Mouse (Mus musculus) Muller cell, postnatal 12 days (primary cell): ENCODE measurements around the gene Calm3.

Experiments
- DNase-seq: peaks from one replicate; pipeline ENCODE4 v3.0.0-alpha.2; 2015; ENCODE audit errors: inconsistent ontology term

The Calm3 gene

DNA sequence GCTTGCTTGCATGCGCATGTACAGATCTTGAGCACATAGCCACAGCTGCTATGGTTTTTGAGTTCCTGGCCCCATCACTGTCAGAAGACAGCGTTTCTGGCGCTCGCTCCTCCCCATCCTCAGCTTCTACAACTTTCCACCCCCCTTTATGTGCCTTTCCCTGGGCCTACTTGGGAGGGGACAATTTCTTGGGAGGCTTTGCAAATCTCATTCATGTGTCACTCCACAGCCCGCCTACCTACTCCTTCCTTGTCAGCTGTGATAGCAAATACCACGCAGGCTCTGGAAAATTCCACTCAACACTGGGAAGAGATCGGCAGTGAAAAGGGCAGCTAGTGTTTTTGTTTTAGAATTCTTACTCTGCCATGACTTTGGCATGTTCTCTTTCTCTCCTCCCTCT is 16.4 kb upstream of the Calm3 start:
- DNase-seq: no peak

DNA sequence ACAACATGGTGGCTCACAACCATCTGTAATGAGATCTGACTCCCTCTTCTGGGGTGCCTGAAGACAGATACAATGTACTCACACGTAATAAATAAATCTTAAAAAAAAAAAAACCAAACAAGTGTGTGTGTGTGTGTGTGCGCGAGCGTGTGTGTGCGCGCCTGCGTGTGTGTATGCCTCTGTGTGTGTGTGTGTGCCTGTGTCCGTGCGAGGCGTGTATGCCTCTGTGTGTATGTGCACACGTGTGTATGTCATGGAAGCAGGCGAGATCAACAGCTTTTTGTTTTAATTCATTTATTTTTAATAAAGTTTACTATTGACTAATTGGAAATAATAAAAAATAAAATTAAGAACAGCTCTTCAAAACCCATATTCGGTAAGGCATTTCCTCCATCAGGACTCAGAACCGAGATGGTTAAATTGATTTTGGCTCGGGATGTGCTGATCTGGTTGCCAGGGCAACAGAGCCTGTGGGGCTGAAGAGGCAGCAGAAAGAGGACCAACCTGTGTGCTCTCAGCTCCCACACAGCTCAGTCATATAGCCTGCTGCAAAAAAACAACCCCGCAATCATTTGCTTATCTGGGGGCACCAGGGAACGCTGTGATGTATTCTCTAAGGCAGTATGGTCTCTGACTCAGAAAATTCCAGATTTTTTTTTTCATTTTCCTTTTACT is 14.3 kb upstream of the Calm3 start:
- no peak for DNase-seq

- DNase-seq: no peak
These were observed 13.4 kb upstream of the Calm3 start for GRCm38 (mm10) chr7:16937312-16937711.

DNA sequence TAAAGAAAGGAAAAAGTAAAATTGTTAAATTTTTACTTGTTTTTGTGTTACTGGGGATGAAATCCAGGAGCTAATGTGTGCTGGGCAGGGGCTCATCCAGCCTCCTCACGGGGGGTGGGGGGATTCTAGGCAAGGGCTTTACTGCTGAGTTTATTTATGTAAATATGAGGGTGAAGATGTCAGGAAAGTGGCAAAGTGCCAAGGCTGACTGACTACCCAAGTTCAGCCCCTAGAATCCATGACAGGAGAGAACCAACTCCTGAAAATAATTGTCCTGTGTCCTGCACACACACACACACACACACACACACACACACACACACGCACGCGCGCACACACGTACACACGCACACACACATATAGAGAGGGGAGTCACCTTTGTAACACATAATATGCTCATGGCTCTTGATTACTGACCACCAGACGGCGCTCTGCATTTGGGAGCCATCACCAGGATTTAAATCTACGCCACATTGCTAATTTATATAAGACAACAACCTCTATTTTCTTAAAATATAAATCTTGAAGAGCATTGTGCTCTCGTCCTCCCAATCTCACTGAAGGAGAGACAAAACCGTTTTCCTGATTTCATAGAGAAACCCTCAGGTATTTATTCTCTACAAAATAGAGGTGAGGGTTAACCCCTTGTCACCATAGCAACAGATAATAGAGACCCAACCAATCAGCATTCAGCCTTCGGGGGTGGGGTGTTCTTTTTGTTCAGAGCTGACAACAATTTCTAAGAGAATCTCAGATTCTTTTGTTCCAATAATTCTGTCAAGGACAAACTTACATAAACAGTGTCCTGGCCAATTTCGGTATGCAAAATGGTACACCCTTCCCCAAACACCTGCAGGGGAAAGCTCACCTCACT is 9.0 kb upstream of the Calm3 start:
- no peak for DNase-seq

DNA sequence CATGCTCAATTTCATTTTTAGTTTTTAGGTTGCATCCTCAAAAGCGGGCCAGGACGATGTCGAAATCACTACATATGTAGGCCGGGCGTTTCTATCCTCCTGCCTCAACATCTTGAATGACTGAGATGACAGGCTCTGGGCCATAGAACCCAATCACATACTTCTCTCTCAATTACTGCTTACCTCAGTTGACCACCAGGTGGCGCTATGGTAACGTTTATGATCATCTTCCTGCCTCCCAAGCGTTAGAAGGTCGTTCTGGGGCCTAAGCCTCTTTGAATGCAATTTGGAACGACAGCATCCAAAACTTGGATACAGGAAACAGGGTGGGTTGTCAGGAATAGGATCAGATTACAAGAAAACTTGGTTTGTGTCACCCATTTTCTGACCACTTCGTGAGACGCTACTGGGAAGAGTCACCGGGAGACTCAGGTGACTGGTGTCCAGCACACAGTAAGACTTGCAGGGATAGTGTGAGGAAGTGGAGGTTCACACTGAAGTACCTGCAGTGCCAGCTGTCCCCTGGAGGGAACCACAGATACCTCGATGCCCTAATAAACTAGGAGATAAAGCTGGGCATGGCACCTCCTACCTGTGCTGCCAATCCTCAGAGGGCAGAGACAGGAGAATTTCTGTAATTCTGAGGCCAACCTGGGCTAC is 8.2 kb upstream of the Calm3 start:
- peak; percentile 68 for DNase-seq

DNA sequence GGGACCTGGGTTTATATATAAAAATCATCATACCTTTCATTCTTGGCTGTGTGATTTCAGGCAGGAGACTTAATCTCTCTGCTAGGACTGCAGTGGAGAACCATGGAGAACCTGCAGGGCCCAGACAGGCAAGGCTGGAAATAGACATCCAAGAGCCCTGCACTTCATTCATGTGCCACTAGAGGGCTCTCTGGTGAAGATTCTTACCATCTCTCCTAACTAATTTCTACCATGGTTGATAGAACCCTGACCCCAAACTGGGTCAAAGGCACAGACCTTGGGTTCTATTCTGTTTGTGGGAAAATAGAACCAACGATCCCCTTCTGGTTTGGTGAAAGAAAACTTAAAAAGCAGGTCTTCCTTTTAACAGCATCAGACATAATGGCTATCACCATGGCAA is 6.9 kb upstream of the Calm3 start:
- no peak for DNase-seq

DNA sequence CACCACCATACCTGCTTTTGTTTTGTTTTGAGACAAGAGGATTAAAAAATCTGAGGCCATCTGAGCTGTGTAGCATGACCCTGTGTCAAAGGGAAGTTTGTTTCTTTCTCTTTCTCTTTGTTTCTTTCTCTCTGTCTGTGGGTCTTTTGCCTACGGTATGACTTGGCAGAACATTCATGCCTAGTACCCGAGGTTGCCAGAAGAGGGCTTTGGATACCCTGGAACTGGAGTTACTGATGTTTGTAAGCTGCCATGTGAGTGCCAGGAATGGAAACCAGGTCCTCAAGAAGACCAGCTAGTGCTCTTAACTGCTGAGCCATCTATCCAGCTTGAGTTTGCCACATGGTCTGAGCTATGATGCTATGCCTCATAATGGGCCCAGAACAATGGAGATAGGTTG is 4.4 kb upstream of the Calm3 start:
- DNase-seq: no peak

DNA sequence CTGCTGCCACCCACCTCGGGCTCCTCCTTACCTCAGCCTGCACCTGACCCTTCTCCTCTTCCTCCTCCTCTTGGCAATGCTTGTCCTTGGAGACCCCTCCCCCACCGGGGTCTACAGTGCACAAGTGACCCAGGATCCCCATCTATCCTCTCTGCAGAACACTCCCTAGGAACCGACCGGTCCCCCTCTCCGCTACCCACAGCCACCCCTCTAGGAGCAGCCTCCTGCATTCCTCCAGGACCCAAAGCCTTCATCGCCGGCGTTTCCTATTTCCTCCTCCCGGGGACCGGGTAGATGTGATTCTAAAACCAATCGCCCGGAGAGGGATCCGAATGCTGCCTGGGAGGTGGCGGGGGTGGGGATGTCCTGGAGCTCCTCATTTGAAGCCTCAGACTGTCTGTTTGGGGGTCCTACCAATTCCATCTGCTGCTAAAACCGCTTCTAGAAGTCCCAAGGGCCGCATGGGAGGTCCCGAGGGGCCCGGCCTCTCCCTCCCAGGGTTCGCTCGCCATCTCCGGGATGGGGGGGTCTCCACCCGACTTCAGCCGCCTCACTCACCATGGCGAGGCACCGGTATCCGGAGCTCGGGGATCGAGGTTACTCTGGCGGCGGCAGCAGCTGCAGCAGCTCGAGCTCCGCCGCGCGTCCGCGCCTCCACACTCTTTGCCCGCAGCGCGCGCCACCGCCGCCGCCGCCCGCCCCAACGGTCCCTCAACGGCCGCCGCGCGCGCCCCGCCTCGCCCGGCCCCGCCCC is 454 bp downstream of the Calm3 start:
- DNase-seq: no peak

DNA sequence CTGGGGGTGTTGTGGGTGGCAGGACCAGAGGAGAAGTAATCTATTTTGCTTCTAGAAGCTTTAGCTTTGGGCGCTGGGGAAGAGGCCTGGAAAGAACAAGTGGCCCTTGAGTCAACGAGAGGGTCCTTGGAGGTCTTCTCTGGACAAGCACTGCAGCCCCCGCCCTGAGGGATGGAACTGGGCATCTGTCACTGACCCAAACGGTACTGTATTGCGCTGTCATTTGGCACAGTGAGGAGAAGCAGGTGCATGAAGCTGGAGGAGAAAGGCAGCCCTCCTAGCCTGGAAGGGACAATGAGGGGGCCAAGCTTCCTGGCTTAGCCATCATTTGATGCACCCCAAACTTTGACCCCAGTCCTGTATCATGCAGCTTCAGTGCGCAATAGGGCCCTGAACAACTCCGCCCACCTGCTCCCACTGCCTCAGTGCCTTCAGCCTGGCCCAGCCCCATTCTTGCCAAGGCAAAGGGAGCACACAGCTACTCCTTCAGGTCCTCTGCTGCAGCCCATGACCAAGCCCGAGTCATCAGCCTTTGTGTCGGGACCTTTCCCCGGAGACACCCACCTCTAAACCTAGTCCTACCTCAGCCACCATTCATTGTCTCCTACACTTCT is 1.4 kb downstream of the Calm3 start:
- DNase-seq: no peak

DNA sequence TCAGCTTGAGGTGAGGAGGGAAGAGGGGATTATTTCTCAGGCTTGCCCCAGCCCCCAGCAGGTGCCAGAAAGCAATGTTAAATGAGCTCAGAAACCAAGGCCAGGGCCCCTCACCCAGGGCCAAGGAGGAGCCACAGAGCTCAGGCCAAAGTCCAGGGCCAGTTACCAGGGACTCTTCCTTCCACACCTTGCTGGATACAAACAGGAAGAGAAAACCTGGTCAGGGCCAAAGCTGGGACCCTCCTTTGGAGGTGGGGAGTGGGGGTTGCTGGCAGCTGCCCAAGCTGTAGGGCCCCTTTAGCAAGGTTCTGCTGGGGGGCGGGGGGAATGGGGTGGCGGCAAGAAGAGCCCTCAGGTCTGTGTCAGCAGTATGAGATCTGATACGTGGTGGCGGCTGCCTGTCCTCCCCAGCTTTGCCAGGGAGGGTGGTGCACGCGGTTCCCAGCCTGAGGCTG is 2.0 kb downstream of the Calm3 start:
- no peak for DNase-seq

DNA sequence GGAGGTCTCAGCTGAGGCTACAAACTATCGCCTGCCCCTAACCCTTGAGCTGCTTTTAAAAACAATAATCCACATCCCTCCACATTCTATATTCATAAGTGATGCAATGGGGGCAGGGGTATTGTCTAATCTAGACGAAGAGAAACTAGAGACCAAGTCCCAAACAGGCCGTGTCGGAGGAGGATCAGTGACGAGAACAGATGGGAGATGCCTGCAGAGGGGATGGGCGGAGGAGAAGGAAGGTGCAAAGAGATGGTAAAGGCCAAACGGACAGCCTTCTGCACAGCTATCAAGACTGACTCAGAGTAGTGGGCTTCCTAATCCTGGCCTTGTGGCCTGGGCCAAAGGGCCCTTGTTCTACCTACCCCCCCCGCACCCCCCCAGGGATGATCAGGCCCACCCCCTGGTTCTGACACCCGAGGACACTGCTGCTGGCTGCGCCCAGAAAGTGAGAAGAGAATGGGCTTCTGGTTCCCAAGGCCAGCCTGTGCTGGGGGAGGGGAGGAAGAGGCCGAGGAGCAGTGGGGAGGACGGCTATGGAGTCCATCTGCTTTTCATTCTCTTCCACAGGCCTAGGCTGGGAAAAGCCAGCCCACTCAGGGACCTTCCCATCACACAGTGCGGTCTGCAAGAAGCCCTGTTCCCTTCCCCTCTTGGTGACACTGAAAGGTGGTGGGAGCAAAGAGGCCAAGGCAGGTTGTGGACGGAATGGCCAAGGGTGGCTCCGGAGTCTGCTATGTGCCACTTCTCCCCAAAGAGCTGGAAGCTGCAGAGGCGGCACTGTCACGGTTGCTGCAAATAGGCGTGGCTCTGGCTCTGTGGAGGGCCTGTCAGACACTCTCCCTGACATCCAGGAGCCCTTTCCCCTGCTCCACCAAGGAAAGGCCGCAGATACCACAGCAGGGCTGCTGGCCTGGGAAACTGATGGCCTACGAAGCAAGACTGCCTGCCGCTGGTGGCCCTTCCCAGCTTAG is 2.8 kb downstream of the Calm3 start:
- peak; percentile 40 for DNase-seq

DNA sequence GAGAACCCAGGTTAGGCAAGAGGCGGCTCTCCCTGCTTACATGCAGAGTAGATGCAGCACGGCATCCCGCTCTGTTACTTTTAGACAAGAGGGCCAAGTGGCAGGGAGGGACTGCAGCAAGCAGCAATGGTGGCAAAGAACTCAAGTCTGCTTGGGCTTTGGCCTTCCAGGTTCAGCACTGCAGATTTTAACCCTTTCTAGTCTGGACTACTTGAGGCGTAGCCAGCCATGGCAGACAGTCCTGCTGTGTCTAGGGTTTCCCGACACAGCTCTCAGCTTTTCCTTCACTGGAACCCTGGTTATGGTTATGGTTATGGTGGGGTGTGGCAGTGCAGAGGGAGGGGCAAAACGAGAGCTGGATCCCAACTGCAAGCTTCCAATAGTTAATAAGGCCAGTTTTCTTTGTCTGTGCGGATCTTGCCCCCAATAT is 3.7 kb downstream of the Calm3 start:
- no peak for DNase-seq

- DNase-seq: no peak
These were observed 4.3 kb downstream of the Calm3 start for GRCm38 (mm10) chr7:16919395-16920149.

DNA sequence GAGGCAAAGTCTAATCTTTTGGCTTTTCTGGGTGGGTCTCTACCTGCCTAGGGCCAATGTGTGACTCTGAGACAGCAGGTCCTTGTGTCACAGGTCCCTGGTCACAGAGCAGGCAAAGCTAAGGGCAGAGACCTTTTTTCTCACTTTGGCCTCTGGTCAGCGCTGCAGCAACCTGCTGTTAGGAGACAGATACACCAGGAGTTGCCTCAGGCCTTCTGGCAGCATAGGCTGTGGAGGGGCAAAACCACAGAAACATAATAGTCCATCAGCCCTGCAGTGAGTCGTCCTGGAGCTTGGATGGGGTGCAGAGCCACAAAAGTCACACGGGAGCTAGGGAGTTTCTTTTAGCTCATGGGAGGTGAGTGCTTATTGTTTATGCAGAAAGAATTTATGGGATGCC is 5.2 kb downstream of the Calm3 start:
- DNase-seq: peak; percentile 64

DNA sequence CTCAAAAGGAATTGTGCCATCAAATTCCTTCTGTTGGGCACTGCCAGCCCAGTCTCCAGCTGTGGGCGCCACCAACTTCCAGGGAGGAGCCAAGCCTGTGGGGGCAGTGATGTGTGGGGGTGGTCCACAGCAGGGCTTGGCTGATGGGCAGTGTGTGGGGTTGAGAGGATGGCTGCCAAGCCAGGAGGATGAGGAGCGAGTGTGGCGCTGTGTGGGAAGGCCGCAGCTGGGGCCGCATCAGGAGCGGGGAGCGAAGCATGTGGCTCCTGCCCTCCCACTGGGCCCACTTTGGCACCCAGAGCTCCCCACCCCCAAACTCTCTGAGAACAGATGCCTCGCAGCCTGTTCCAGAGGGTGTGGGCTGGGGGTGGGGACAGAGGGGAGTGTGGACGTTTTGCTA is 5.9 kb downstream of the Calm3 start:
- DNase-seq: peak; percentile 52

DNA sequence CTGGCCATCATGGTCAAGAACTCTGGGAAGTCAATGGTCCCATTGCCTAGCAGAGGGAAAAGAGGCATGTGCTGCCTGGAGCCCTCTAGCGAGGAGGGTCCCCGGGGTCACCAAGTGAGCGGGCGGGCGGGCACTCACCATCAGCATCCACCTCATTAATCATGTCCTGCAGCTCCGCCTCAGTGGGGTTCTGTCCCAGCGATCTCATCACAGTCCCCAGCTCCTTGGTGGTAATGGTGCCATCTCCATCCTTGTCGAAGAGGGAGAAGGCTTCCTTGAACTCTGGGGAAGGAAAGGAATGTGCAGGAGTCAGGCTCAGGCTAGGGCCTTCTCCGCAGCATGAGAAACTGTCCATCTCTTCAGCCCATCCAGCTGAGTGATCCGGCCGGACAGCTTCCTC is 6.5 kb downstream of the Calm3 start:
- DNase-seq: no peak

DNA sequence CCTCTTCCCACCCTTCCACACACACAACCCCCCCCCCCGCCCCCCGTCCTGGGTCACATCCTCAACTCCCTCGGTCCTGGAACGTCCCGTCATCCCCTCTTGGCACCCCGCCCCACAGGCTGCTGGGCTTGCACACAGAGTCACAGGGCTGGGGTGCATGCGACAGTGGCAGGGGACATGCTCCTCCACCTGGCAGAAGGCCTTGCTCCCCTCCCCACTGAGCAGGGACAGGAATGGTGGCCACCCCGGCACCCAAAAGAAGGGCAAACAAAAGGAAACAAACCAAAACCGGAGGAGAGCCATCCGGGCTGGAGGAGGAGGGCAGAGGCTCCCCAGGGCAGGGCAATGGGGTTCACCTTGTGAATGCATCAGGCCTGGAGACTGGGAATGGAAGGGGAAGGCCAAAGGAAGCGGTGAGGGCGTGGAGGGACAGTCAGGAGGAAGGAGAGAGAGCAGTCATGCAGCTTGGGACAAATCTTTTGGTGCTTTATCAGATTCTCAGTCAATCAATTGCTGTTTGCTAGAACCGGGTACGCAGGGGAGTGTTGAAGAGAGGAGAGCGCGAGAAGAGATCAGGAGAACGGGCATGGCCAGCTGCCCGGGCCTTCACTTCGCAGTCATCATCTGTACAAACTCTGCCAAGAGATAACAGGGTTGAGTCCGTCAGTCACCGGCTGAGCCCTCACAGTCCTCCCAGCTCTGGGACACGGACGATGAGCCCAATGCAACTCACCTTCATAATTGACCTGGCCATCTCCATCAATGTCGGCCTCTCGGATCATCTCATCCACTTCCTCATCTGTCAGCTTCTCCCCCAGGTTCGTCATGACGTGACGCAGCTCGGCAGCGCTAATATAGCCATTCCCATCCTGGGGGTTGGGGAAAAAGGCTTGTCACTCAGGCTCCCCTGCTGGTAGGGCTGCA is 7.3 kb downstream of the Calm3 start:
- DNase-seq: no peak
